Mouse (Mus musculus): ENCODE measurements around the gene Naaa. TPM values are rescaled to one million over a fixed set of nuclear protein-coding genes. Genes with fewer than 3 reads are reported as not detected.

Naaa gene
- polyA plus RNA-seq, 1 experiment from 2014 or later: 6.0 TPM

GRCm38 (mm10) chr5:92230306-92230705, 47.7 kb downstream of the Naaa start:
- Histone ChIP-seq H3K4me2 (no peak overlapping the region), H3K27ac (ENCODE audit: low read depth, low read length) (no peak overlapping the region), H3K4me1 (replicated peaks; ENCODE audit: control insufficient read depth, insufficient read depth, low read length) (no peaks in the 10 kb centered on the region), H3K9me3 (ENCODE audit: control insufficient read depth, low read length) (no peaks in the 10 kb centered on the region), H3K27me3 (replicated peaks; ENCODE audit: control insufficient read depth, insufficient read depth, low read length) (peaks cover 3% of the 10 kb centered on the region; the same call in 1 of the 2 replicates), H3K4me3 (ENCODE audit: low read depth, low read length) (no peak overlapping the region), H3K36me3 (ENCODE audit: control insufficient read depth, insufficient read depth, low read length) (no peaks in the 10 kb centered on the region), H3K9ac (ENCODE audit: low read depth, low read length) (no peak overlapping the region)
- WGBS: 78% methylated on average over 11 of the region's 11 CpGs
- ATAC-seq (replicated peaks; ENCODE audit: low FRiP score): no peak
- DNase-seq (ENCODE audit: low spot score): no peak

GRCm38 (mm10) chr5:92229514-92229913, 48.5 kb downstream of the Naaa start:
- DNase-seq (ENCODE audit: low spot score): no peak
- no peaks in the 10 kb centered on the region for H3K36me3 ChIP-seq (ENCODE audit: control insufficient read depth, insufficient read depth, low read length)
- H3K4me3 ChIP-seq (ENCODE audit: low read depth, low read length): no peak overlapping the region
- WGBS: 90% methylated on average over 3 of the region's 3 CpGs
- no peak for ATAC-seq (replicated peaks; ENCODE audit: low FRiP score)
- no peak overlapping the region for H3K27ac ChIP-seq (ENCODE audit: low read depth, low read length)
- H3K9me3 ChIP-seq (ENCODE audit: control insufficient read depth, low read length): no peaks in the 10 kb centered on the region
- H3K4me2 ChIP-seq: no peak overlapping the region
- H3K27me3 ChIP-seq (replicated peaks; ENCODE audit: control insufficient read depth, insufficient read depth, low read length): peaks cover 3% of the 10 kb centered on the region; the same call in 1 of the 2 replicates
- no peak overlapping the region for H3K9ac ChIP-seq (ENCODE audit: low read depth, low read length)
- no peaks in the 10 kb centered on the region for H3K4me1 ChIP-seq (replicated peaks; ENCODE audit: control insufficient read depth, insufficient read depth, low read length)

- Histone ChIP-seq H3K36me3 (ENCODE audit: control insufficient read depth, insufficient read depth, low read length) (no peaks in the 10 kb centered on the region), H3K27ac (ENCODE audit: low read depth, low read length) (no peak overlapping the region), H3K4me1 (replicated peaks; ENCODE audit: control insufficient read depth, insufficient read depth, low read length) (no peaks in the 10 kb centered on the region), H3K9ac (ENCODE audit: low read depth, low read length) (no peak overlapping the region), H3K9me3 (ENCODE audit: control insufficient read depth, low read length) (no peaks in the 10 kb centered on the region), H3K4me2 (no peak overlapping the region), H3K27me3 (replicated peaks; ENCODE audit: control insufficient read depth, insufficient read depth, low read length) (peaks cover 3% of the 10 kb centered on the region; the same call in 1 of the 2 replicates), H3K4me3 (ENCODE audit: low read depth, low read length) (no peak overlapping the region)
- ATAC-seq (replicated peaks; ENCODE audit: low FRiP score) (no peak), DNase-seq (ENCODE audit: low spot score) (no peak)
- WGBS: 20% methylated on average over 10 of the region's 10 CpGs
Measured at GRCm38 (mm10) chr5:92228776-92229175, 49.2 kb downstream of the Naaa start.

GRCm38 (mm10) chr5:92227782-92228181, 50.2 kb downstream of the Naaa start:
- H3K27ac ChIP-seq (ENCODE audit: low read depth, low read length): no peak overlapping the region
- no peak overlapping the region for H3K9ac ChIP-seq (ENCODE audit: low read depth, low read length)
- ATAC-seq (replicated peaks; ENCODE audit: low FRiP score) (no peak), DNase-seq (ENCODE audit: low spot score) (no peak)
- H3K27me3 ChIP-seq (replicated peaks; ENCODE audit: control insufficient read depth, insufficient read depth, low read length): peaks cover 3% of the 10 kb centered on the region; the same call in 1 of the 2 replicates
- H3K4me3 ChIP-seq (ENCODE audit: low read depth, low read length): no peak overlapping the region
- H3K4me2 ChIP-seq: no peak overlapping the region
- 83% methylated on average over 7 of the region's 7 CpGs for WGBS
- H3K4me1 ChIP-seq (replicated peaks; ENCODE audit: control insufficient read depth, insufficient read depth, low read length): no peaks in the 10 kb centered on the region
- H3K36me3 ChIP-seq (ENCODE audit: control insufficient read depth, insufficient read depth, low read length): no peaks in the 10 kb centered on the region
- no peaks in the 10 kb centered on the region for H3K9me3 ChIP-seq (ENCODE audit: control insufficient read depth, low read length)

- ATAC-seq (replicated peaks; ENCODE audit: low FRiP score): no peak
- H3K9me3 ChIP-seq (ENCODE audit: control insufficient read depth, low read length): no peaks in the 10 kb centered on the region
- H3K4me2 ChIP-seq: no peak overlapping the region
- no peaks in the 10 kb centered on the region; the same call in 1 of the 2 replicates for H3K27me3 ChIP-seq (replicated peaks; ENCODE audit: control insufficient read depth, insufficient read depth, low read length)
- no peaks in the 10 kb centered on the region for H3K36me3 ChIP-seq (ENCODE audit: control insufficient read depth, insufficient read depth, low read length)
- H3K9ac ChIP-seq (ENCODE audit: low read depth, low read length): no peak overlapping the region
- H3K4me3 ChIP-seq (ENCODE audit: low read depth, low read length): no peak overlapping the region
- no peak for DNase-seq (ENCODE audit: low spot score)
- H3K4me1 ChIP-seq (replicated peaks; ENCODE audit: control insufficient read depth, insufficient read depth, low read length): no peaks in the 10 kb centered on the region
- WGBS: 82% methylated on average over 8 of the region's 8 CpGs
- no peak overlapping the region for H3K27ac ChIP-seq (ENCODE audit: low read depth, low read length)
Measured at GRCm38 (mm10) chr5:92220287-92220902, 57.6 kb downstream of the Naaa start.

DNA sequence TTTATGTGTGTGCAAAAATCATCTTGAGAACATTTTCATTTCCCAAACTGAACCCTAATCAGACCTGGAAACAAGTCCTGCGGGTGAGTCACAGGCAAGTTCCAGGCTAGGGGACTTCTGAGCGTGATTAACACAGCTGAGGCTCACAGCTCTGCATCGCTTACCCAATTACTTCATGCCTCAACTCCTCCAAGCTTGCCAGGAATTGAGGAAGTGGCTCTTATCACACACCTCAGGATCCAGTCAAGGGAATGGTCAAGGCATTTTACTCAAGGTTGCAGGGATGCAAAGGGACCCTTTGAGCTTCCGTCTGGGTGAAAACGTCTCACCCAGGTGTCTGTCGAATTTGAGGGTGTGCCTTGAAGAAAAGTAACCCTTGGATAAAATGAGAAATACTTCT, 58.1 kb downstream of the Naaa start:
- no peak for ATAC-seq (replicated peaks; ENCODE audit: low FRiP score)
- Histone ChIP-seq H3K9ac (ENCODE audit: low read depth, low read length) (no peak overlapping the region), H3K36me3 (ENCODE audit: control insufficient read depth, insufficient read depth, low read length) (no peaks in the 10 kb centered on the region), H3K4me1 (replicated peaks; ENCODE audit: control insufficient read depth, insufficient read depth, low read length) (no peaks in the 10 kb centered on the region), H3K4me2 (no peak overlapping the region), H3K9me3 (ENCODE audit: control insufficient read depth, low read length) (no peaks in the 10 kb centered on the region), H3K27ac (ENCODE audit: low read depth, low read length) (no peak overlapping the region), H3K4me3 (ENCODE audit: low read depth, low read length) (no peak overlapping the region), H3K27me3 (replicated peaks; ENCODE audit: control insufficient read depth, insufficient read depth, low read length) (no peaks in the 10 kb centered on the region; the same call in 1 of the 2 replicates)
- WGBS: 44% methylated on average over 6 of the region's 6 CpGs
- DNase-seq (ENCODE audit: low spot score): no peak

- H3K27me3 ChIP-seq (replicated peaks; ENCODE audit: control insufficient read depth, insufficient read depth, low read length): no peaks in the 10 kb centered on the region; the same call in 1 of the 2 replicates
- H3K4me2 ChIP-seq: no peak overlapping the region
- 49% methylated on average over 17 of the region's 17 CpGs for WGBS
- no peaks in the 10 kb centered on the region for H3K36me3 ChIP-seq (ENCODE audit: control insufficient read depth, insufficient read depth, low read length)
- no peak overlapping the region for H3K27ac ChIP-seq (ENCODE audit: low read depth, low read length)
- no peaks in the 10 kb centered on the region for H3K4me1 ChIP-seq (replicated peaks; ENCODE audit: control insufficient read depth, insufficient read depth, low read length)
- H3K9ac ChIP-seq (ENCODE audit: low read depth, low read length): no peak overlapping the region
- DNase-seq (ENCODE audit: low spot score) (no peak), ATAC-seq (replicated peaks; ENCODE audit: low FRiP score) (no peak)
- no peak overlapping the region for H3K4me3 ChIP-seq (ENCODE audit: low read depth, low read length)
- no peaks in the 10 kb centered on the region for H3K9me3 ChIP-seq (ENCODE audit: control insufficient read depth, low read length)
Measured at GRCm38 (mm10) chr5:92218915-92219793, 58.8 kb downstream of the Naaa start.

- Histone ChIP-seq H3K9ac (ENCODE audit: low read depth, low read length) (no peak within 1 kb of the TSS), H3K27me3 (replicated peaks; ENCODE audit: control insufficient read depth, insufficient read depth, low read length) (no peaks in the 10 kb centered on the region; the same call in 1 of the 2 replicates), H3K9me3 (ENCODE audit: control insufficient read depth, low read length) (no peaks in the 10 kb centered on the region), H3K27ac (ENCODE audit: low read depth, low read length) (no peak within 1 kb of the TSS), H3K4me1 (replicated peaks; ENCODE audit: control insufficient read depth, insufficient read depth, low read length) (no peaks in the 10 kb centered on the region), H3K4me3 (ENCODE audit: low read depth, low read length) (no peak within 1 kb of the TSS), H3K36me3 (ENCODE audit: control insufficient read depth, insufficient read depth, low read length) (no peaks in the 10 kb centered on the region), H3K4me2 (no peak within 1 kb of the TSS)
- 83% methylated on average over 4 of the region's 4 CpGs for WGBS
- ATAC-seq (replicated peaks; ENCODE audit: low FRiP score): no peak
- no peak for DNase-seq (ENCODE audit: low spot score)
Measured at GRCm38 (mm10) chr5:92215308-92215707, 62.7 kb downstream of the Naaa start, which contains the start of gene U90926. TSS of gene U90926 (minus strand) at chr5:92215408.
